Mouse (Mus musculus): ENCODE measurements around the gene Pax7. TPM values are rescaled to one million over a fixed set of nuclear protein-coding genes. Genes with fewer than 3 reads are reported as not detected.

The Pax7 gene
- total RNA-seq (2012; rRNA removed) = 0.09 and 0.21 TPM in 2 replicates

- TF ChIP-seq HCFC1 (IDR thresholded peaks at IDR 0.05; ENCODE audit: borderline replicate concordance, insufficient read depth, low read length) (0 out of 2 replicates have a peak, but pooled peaks have one; percentile 43), ZC3H11A (IDR thresholded peaks at IDR 0.05; ENCODE audit: borderline replicate concordance, low read depth, low read length) (no peak)
- Histone ChIP-seq H3K4me1 (ENCODE audit: control insufficient read depth in 2 of 2, insufficient read depth in 2 of 2, low read length in 2 of 2, poor library complexity in 1 of 2) (peaks cover 0 to 4% of the 10 kb centered on the region in 2 experiments; a peak in 1 of 4 replicates), H3K9ac (ENCODE audit: insufficient read depth, low read depth, low read length, poor library complexity, severe bottlenecking) (no peak within 1 kb of the TSS), H3K27ac (ENCODE audit: insufficient read depth, low read depth, low read length, poor library complexity, severe bottlenecking) (no peak within 1 kb of the TSS), H3K4me3 (ENCODE audit: insufficient read depth in 1 of 2, low read depth in 1 of 2, low read length in 2 of 2, poor library complexity in 1 of 2, severe bottlenecking in 1 of 2) (peak within 1 kb of the TSS; percentile 25 to 51; a peak in 3 of 4 replicates), H3K9me3 (ENCODE audit: control insufficient read depth, insufficient read depth, low read depth, low read length) (no peaks in the 10 kb centered on the region), H3K36me3 (ENCODE audit: control insufficient read depth, insufficient read depth, low read length, poor library complexity, severe bottlenecking) (no peaks in the 10 kb centered on the region)
- no peak for DNase-seq (ENCODE audit: low read depth, low spot score)
- in situ Hi-C loops (cut with MboI; ENCODE audit: low sequenced_read_pairs in 2 of 2, unreplicated experiment in 2 of 2) = loop anchor here in 1 of 2 experiments (25.0 kb wide), 1 partner anchor 1371 kb away; the partner anchor contains the start of gene Camk2n1
These were observed at the start of gene Pax7 for GRCm38 (mm10) chr4:139833036-139833634. Gene Pax7, minus strand, starts transcription at chr4:139833528.

DNA sequence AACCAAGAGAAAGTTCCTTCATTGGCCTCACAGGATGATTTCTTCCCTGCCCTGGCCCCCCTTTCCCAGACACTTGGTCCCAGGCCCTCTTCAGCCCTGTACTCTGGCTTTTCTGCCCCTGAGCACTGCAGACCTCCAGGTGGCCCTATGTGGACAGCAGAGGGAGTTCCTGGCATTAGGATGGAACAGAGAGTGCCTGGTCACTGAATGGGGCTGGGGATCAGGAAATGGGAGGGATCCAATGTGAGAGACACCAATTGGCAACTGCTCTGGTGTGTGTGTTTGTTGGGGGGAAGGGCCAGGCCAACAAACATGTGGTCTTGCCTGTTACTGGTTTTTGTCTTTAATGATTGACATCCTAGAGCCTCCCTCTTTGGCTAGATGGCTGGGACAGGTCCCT, 48.5 kb upstream of the Pax7 start:
- no peaks in the 10 kb centered on the region for H3K36me3 ChIP-seq (ENCODE audit: control insufficient read depth, insufficient read depth, low read length, poor library complexity, severe bottlenecking)
- no peak overlapping the region for H3K27ac ChIP-seq (ENCODE audit: insufficient read depth, low read depth, low read length, poor library complexity, severe bottlenecking)
- TF ChIP-seq MAFK (IDR thresholded peaks at IDR 0.05; ENCODE audit: insufficient read depth, low read depth, low read length) (no peak), ZC3H11A (IDR thresholded peaks at IDR 0.05; ENCODE audit: borderline replicate concordance, low read depth, low read length) (no peak)
- H3K4me1 ChIP-seq (ENCODE audit: control insufficient read depth in 2 of 2, insufficient read depth in 2 of 2, low read length in 2 of 2, poor library complexity in 1 of 2) = no peaks in the 10 kb centered on the region
- DNase-seq (ENCODE audit: low read depth, low spot score) = no peak
- H3K9ac ChIP-seq (ENCODE audit: insufficient read depth, low read depth, low read length, poor library complexity, severe bottlenecking) = no peak overlapping the region
- H3K4me3 ChIP-seq (ENCODE audit: insufficient read depth in 1 of 2, low read depth in 1 of 2, low read length in 2 of 2, poor library complexity in 1 of 2, severe bottlenecking in 1 of 2) = no peak overlapping the region
- H3K9me3 ChIP-seq (ENCODE audit: control insufficient read depth, insufficient read depth, low read depth, low read length) = no peaks in the 10 kb centered on the region
- in situ Hi-C loops (cut with MboI; ENCODE audit: low sequenced_read_pairs in 2 of 2, unreplicated experiment in 2 of 2) = loop anchor here in 1 of 2 experiments (25.0 kb wide), 1 partner anchor 606 kb away; no protein-coding TSS in a partner anchor

- Histone ChIP-seq H3K27ac (ENCODE audit: insufficient read depth, low read depth, low read length, poor library complexity, severe bottlenecking) (no peak overlapping the region), H3K4me3 (ENCODE audit: insufficient read depth in 1 of 2, low read depth in 1 of 2, low read length in 2 of 2, poor library complexity in 1 of 2, severe bottlenecking in 1 of 2) (no peak overlapping the region), H3K9ac (ENCODE audit: insufficient read depth, low read depth, low read length, poor library complexity, severe bottlenecking) (no peak overlapping the region), H3K9me3 (ENCODE audit: control insufficient read depth, insufficient read depth, low read depth, low read length) (no peaks in the 10 kb centered on the region), H3K36me3 (ENCODE audit: control insufficient read depth, insufficient read depth, low read length, poor library complexity, severe bottlenecking) (no peaks in the 10 kb centered on the region), H3K4me1 (ENCODE audit: control insufficient read depth in 2 of 2, insufficient read depth in 2 of 2, low read length in 2 of 2, poor library complexity in 1 of 2) (no peaks in the 10 kb centered on the region)
- no peak for DNase-seq (ENCODE audit: low read depth, low spot score)
- TF ChIP-seq ZC3H11A (IDR thresholded peaks at IDR 0.05; ENCODE audit: borderline replicate concordance, low read depth, low read length) (no peak), ZNF384 (IDR thresholded peaks at IDR 0.05; ENCODE audit: low read depth, low read length) (no peak), MAFK (IDR thresholded peaks at IDR 0.05; ENCODE audit: insufficient read depth, low read depth, low read length) (no peak), HCFC1 (IDR thresholded peaks at IDR 0.05; ENCODE audit: borderline replicate concordance, insufficient read depth, low read length) (no peak), CHD2 (IDR thresholded peaks at IDR 0.05; ENCODE audit: low read depth, low read length) (no peak)
- in situ Hi-C loops (cut with MboI; ENCODE audit: low sequenced_read_pairs in 2 of 2, unreplicated experiment in 2 of 2) = loop anchor here in 1 of 2 experiments (25.0 kb wide), 1 partner anchor 608 kb away; no protein-coding TSS in a partner anchor
These were observed 46.0 kb upstream of the Pax7 start for GRCm38 (mm10) chr4:139879324-139879723.

- no peaks in the 10 kb centered on the region for H3K36me3 ChIP-seq (ENCODE audit: control insufficient read depth, insufficient read depth, low read length, poor library complexity, severe bottlenecking)
- no peak overlapping the region for H3K27ac ChIP-seq (ENCODE audit: insufficient read depth, low read depth, low read length, poor library complexity, severe bottlenecking)
- no peak overlapping the region for H3K9ac ChIP-seq (ENCODE audit: insufficient read depth, low read depth, low read length, poor library complexity, severe bottlenecking)
- TF ChIP-seq HCFC1 (IDR thresholded peaks at IDR 0.05; ENCODE audit: borderline replicate concordance, insufficient read depth, low read length) (no peak), MAFK (IDR thresholded peaks at IDR 0.05; ENCODE audit: insufficient read depth, low read depth, low read length) (no peak), CHD2 (IDR thresholded peaks at IDR 0.05; ENCODE audit: low read depth, low read length) (no peak), ZNF384 (IDR thresholded peaks at IDR 0.05; ENCODE audit: low read depth, low read length) (no peak), ZC3H11A (IDR thresholded peaks at IDR 0.05; ENCODE audit: borderline replicate concordance, low read depth, low read length) (no peak)
- in situ Hi-C loops (cut with MboI; ENCODE audit: low sequenced_read_pairs in 2 of 2, unreplicated experiment in 2 of 2) = loop anchor here in 1 of 2 experiments (25.0 kb wide), 1 partner anchor 609 kb away; no protein-coding TSS in a partner anchor
- no peak overlapping the region for H3K4me3 ChIP-seq (ENCODE audit: insufficient read depth in 1 of 2, low read depth in 1 of 2, low read length in 2 of 2, poor library complexity in 1 of 2, severe bottlenecking in 1 of 2)
- DNase-seq (ENCODE audit: low read depth, low spot score) = no peak
- H3K9me3 ChIP-seq (ENCODE audit: control insufficient read depth, insufficient read depth, low read depth, low read length) = no peaks in the 10 kb centered on the region
- no peaks in the 10 kb centered on the region for H3K4me1 ChIP-seq (ENCODE audit: control insufficient read depth in 2 of 2, insufficient read depth in 2 of 2, low read length in 2 of 2, poor library complexity in 1 of 2)
These were observed 45.1 kb upstream of the Pax7 start for GRCm38 (mm10) chr4:139878443-139878842.

Measured in ES-E14 (cell line).